Mouse (Mus musculus): ENCODE data around the gene Tmem9b.

- TF ChIP-seq GATA1 (IDR thresholded peaks at IDR 0.05; ENCODE audit: borderline replicate concordance, low read length), result no peak
- no peak for TF ChIP-seq TAL1 (conservative IDR thresholded peaks at IDR 0.05; ENCODE audit: low read depth, low read length)
- no peak for TF ChIP-seq CTCF (IDR thresholded peaks at IDR 0.05; ENCODE audit: low read depth, low read length)
These were observed 49.3 kb downstream of the Tmem9b start, which contains the start of the genes St5 and Akip1 for GRCm38 (mm10) chr7:109703190-109704015.

Measured in G1E (cell line).